Mouse (Mus musculus): ENCODE data around the gene Smoc1.

The Smoc1 gene

DNA sequence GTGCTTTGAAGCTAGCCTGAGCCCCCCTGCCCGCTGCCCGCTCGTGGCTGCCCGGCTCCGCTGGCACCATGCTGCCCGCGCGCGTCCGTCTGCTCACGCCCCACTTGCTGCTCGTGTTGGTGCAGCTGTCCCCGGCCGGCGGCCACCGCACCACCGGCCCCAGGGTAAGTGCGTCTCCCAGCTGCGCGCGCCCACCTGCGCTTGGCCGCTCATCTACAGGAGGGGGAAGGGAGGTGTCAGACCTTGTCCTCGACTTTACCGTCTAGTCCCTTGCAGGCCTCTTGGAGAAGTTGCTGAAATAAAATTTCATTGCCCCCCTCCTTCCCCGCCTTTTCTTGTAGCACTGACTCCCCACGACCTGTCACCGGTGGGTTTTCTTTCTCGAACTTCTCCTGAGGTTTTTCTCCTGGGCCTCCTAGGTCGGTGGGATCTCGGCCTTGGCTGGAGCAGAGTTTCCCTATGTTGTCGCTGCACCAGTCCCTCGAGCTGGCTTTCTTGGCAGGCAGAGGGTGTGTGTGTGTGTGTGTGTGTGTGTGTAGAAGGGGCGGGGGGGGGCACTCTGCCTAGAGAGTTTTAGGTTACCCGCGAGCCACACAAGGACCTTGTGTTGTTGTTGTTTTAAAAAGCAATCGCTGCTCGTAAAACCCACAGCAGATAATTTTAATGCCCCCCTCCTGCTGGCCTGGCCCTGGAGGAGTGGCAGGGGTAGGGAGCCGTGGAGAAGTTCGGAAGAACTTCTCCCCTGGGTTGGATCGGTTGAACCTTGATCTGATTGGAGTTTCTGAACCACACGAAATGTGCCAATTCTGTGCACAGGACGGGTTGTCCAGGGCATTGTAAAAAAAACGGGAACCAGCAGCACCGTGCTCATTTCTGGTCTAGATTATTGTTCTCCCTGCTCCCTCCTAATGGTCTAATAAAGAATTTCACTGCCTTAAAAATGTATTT lies 661 bp downstream of the Smoc1 start:
- peak; percentile 55 for DNase-seq

DNA sequence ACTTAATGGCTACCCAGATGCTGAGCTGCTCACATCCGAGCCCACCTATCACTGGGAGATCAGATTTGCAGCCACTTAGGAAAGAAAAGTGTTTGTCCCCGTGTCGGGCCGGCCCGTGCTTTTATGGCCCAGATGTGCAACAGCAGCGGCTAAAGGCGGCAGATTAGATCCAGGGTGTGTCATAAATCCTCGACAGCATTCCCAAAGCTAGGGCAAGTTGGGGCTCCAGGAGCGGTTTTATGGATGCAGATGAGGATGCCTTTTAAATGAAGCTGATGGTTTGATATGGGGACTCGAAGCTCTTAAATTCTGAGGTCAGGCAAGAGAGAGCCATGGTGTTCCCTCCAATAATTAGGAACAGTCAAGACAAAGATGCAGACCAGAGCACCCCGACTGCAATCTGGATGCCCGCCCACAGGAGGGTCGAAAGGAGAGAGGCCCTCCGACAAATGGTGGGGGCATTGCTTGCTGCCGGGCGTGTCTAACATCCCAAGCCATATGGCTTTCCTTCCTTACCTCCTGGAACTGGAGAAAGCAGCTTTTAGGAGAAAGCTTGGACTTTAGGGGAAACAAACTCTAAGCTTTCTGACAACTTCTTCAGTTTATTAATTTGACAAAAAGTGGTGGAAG lies 1.8 kb downstream of the Smoc1 start:
- DNase-seq = no peak

DNA sequence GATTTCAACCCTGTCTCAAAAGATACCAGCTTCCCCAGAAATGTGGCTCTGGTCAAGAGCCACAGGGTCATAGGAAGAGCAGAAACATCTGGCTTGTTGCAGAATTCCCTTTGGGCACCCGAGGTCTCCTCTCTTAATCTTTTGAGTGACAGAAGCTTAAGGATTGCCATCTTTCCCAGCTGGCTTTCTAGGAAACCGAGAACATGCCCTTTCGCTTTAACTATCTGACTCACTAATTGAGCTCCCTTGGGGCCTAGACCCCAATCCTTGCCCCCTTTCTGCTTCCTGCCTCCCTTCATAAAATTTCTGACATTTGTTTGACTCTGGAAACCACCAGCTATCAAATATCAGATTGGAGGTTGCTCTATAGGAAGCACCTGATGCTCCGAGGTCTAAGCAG lies 3.1 kb downstream of the Smoc1 start:
- no peak for DNase-seq

DNA sequence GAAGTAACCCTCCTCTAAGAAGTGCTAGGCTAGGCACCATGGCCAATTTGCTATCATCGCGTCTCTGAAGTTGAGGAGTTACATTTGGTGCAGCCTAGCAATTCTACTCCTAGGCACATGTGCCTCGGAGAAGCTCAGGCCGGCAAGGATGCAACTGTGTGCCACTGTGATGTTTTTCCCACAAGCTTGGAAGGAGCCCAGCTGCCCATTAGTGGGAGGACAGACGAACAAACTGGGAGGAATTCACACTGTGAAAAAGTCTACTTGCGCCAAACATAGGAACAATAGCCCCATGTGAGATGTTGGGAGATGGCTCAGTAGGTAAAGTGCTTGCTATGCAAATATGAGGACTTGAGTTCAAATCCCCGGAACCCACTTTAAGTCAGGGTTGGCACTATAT lies 5.0 kb downstream of the Smoc1 start:
- DNase-seq = no peak

DNA sequence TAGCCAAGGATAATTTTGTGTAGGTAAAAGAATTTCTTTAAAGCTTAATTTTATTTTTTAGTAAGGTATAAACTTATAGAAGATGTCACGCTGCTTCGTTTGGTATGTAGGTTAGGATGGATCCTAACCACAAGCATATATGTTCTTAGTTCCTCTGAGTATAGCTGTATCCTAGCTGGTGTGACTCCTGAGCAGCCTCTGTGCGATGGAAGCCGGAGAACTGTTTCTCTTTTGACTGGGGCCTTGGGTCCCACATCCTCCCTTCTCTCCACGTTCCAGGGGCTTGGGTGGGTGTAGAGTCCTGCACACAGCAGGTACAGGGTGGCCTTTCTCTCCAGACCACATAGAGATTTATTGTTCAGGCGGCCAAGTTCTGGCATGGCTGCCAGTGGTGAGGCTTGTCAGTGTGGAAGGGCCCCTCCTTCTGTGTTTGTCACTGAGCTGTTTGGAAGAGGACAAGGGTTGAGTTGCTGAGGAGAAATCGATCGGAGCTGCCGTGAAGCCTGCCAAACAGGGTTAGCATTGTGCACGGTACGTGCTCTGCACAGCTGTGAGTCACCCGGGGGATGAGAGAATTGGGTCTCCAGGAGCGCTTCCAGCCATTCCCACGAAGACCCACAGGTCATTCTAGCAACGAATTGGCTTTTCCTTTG lies 6.9 kb downstream of the Smoc1 start:
- DNase-seq = no peak

DNA sequence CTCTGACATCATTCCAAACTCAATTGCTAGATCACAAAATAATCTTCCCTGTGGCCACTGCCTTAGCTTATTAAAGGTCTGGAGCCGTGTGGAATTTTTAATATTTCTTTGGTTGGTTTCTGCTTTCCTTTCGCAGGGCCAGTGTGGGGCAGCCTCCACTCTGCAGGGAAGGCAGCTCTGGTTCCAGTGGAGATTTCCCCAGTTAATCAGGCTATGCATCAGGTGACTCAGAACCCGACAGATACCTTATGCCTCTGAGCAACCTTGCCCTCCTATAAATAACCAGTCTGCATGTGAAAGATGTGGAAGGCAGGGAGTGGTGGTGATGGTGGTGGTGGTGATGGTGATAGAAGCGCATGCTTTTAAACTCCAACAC lies 7.4 kb downstream of the Smoc1 start:
- no peak for DNase-seq

DNA sequence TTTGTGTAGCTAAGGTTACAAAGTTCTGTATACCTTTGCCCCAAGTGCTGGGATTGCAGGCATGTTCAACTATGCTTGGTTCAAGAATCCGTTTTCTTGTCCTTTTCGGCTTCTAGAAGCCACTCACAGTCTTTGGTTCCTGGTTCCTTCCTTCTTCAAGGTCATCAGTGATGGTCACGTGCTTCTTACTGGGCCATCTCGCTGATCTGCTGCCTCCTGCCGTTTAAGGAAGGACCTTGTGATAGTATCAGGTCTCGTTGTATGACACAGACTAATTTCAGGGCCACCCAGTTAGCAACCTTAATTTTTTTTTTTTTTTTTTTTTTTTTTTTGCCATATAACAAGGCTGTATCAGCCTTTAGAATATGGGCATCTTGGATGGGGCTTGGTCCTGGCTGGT lies 9.2 kb downstream of the Smoc1 start:
- DNase-seq = no peak

DNA sequence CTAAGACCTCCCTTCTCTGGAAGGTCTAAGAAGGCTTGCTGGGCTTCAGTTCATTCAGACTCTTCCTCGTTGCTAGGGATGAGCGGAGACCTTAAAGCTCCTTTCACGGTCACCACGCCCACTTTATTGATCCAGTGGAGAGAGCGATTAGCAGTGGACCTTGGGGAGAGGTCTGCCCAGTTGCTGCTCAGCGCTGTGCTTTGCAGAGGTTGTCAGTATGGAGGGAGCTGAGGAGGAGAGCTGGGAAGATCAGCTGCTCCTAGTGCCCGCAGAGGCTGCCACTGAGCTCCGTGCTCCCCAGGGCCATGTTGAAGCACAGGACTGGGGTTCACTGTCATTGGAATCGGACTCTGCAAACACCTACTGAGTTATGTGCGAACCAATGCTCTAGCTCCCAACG lies 17.0 kb downstream of the Smoc1 start:
- DNase-seq = no peak

DNA sequence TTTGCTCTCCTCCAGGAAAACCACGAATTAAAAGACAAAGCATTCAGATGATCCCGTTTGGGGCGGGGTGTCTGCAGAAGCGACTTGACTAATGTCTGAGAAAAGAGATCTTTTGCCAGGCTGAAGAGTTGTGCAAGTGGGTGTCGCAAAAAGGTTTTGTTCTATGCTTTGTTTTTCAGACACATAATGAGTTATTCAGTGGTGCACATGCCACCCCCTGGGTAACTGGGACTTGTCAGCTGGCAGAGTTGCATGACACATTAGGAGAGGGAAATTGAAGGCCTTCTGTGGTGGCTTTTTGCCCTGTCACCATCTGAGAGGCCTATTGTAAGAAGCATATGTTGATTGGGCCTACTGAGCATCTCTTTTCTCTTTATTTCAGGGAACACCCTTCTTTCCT lies 20.3 kb downstream of the Smoc1 start:
- DNase-seq = no peak

DNA sequence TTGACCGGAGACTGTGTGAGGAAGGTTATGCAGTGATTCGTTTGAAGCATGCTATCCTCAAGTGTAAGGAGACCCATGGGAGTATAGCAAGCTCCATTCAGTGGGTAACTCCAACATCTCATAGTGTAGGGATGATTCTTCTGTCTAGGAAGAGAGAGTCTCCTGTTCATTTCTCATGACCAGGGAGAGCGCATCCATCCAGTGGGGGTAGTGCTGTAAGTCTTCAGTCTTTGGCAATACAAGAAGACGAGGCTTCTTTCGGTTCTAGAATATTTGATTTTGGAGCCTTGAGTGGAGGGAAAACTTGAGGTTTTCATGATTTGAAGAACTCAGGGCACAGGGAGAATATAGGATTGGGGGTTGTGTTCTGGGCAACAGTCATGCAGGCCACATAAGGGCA lies 23.1 kb downstream of the Smoc1 start:
- no peak for DNase-seq

DNA sequence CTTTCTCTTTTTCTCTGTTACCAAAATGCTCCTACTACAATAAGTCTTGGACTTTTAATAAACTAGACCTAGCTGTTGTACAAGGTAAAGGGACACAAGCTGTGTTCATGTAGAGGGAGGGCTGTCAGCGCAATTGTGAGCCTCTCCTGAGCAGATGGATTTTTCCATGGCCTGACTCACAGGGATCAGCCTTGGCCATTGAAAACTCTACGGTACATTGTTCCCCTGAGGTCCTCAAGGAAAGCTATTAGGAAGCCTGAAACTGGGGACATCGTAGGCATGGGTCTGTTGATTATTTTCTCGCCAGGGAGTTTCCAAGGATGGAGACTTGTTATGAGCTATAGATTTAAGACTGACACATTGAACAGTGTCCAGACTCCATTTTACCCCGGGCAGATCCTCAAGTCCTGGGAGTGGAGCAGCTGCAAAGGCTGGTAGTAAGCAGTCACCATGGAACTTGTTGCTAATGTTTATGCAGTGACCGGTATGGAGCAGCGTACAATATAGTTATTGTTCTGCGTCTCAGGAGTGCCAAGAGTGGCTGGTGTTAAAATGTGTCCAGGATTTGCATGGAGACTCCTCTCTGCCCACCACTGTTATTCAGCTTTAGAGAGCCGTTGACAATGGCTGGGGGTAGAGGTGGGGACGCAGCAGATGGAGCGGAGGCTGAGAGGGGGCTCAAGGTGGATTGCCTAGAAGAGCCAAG lies 28.5 kb downstream of the Smoc1 start:
- DNase-seq = no peak

DNA sequence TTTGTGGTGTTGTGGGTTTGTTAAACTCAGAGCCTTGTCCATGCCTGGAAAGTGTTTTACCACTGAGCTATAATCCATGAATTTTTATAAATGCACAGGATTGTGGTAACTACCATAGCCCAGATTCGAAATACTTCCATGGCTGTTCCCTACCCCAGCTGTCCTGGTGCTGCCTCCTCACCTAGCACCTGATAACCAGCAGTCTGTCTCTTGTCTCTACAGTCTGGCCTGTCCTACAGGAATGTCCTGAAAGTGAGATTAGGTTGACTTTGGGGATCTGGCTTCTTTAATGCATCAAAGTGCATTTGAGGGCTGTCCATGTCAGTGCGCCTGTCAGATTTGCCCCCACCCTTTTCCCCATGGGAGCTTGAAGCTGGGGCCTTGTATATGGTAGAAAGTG lies 29.2 kb downstream of the Smoc1 start:
- no peak for DNase-seq

DNA sequence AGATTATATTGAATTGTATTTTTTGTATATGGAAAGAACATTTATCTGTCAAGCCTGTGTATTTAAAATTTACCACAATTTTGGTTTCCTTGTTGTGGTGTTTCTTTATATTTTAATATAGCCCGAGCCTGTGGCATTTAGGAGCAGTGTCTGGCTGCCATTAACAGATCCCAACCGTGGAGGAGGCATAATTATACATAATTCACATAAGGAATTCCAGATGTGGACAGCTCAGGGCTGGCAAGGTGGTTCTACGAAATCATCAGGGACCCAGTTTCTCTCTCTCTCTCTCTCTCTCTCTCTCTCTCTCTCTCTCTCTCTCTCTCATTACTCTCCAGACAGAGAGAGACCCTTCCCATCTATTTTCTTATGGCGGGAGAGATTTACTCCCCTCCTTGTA lies 31.0 kb downstream of the Smoc1 start:
- no peak for DNase-seq

DNA sequence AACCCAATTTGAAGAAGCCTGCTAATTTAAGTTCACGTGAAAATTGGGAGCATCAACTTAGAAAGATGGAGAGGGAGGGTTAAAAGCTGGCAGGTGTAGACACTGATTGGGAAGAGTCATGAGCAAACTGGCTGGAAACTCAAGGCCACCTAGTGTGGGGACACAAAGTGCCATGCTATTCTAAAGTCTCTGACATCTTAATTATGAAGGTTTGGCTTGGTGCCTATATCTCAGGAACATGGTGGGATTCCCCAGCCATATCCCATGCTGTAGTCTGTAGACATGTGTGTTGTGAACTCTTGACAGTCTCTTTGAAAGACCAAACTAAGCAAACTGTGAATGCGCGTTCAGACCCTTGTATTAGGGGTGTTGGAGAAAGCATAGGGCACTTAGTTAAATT lies 32.0 kb downstream of the Smoc1 start:
- DNase-seq = no peak

DNA sequence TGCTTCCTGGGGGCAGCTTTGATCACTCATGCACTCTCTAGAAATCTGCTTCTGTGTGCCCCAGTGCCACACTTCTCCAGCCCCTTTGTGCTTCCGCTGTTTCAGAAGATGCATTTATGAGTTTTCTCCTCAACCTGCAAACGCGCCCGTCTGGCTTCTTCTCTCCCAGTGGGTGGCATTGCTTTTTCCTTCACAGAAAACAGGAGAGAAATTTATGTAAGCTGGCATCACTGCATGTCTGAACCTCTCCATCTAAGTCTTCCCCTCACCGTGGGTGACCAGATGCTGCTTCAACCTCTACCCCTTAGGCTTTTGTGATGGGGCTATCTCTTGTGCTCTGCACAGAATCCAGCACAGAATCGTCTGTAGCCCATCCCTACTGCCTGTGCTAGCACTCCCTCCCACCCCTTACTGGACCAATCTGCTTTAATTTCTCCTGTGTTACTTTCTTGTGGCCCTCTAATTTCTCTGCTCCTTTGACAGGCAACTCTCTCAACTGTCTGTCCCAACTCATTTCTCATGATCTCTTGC lies 35.3 kb downstream of the Smoc1 start:
- peak; percentile 32 for DNase-seq

DNA sequence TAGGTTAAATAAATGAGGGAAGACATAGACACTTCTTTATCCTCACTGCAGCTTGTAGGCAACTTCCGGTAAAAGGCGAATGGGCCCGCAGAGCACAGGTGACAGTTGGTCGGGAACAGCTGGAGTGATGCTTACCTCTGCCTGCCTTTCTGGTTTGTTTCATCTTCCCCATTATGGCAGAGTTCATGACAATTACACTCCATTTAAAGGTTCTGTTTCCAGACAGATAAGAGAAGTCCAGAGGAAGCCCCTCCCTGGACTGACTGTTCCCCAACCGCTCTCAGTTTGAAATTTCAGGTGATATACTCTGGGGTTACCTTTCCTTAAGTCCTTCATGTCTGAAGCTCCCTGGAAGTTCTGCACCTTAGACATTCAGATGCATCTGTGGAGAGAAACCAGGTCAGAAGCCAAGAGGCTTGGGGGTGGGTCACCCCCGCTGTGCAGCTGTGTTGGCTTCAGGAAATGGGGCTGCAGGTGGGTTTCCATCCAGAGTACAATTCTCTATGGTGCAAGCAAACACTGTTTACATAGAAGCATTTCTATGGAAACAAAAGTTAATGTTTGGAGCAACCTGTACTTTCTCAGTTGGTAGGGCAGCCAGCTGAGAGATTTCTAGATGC lies 36.8 kb downstream of the Smoc1 start:
- peak; percentile 77 for DNase-seq

DNA sequence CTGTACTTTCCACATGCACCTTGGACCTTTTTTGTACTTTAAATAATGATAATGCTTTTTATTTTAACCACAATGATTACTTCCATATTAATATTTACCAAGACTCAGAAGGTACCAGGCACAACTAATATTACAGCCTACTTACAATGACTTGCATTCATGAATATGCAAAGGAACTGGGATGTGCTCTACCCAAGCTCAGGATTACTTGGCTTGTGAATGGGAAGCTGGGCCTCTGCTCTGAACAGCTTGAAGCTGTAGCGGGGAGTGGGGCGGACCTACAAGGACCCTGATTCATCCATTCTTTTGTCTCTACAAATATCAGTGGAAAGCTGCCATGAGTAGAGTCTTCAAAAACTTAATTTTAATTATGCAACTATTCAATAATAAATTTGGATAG lies 47.5 kb downstream of the Smoc1 start:
- no peak for DNase-seq

DNA sequence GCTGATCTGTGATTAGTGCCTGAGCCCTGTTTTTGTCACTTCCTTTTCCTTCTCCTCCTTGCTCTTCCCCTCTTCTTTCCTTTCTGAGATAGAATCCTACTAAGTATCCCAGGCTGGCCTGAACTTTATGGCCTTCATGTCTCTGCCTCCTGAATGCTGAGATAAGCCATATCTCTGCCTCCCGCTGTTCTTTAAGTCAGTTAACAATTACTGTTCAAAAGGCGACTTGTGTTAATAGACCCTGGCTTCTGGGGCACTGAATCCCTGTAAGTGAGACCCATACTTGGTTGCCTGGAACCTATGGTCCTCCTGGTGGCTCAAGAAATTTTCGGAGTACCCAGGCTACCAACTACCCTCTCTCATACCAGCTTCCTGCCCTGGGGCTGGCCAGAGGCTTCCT lies 48.3 kb downstream of the Smoc1 start:
- DNase-seq = no peak

DNA sequence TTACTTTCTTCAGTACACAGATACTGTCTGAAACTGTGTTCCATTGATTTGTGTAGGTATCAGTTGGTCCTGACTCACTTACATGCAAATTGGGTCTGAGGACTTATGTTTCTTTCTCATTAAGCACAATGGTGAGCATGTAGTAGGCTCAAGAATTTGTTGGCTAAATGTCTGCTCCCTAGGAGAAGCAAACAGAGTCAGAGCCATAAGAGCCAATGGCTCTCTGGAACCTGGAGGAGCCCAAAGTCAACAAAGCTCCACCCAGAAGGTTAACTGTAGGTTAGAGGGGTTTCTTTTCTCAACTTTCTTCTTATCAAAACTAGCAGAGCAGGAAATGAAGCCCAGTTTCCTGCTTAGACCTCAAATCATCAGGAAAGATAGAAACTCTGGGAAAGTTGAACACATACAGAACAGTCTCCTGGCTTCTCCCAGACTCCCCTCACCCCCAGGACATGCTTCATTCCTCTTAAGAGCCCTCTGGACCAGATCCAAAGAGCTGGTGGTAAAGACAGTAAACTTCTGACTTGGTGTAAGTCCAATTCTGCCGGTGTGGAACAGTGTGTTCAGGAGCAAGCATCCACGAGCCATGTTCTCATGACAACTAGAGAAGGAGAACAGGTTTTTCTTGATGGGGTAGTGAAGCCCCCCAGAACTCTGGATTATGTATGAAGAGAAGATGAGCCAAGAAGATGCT lies 51.5 kb downstream of the Smoc1 start:
- no peak for DNase-seq

DNA sequence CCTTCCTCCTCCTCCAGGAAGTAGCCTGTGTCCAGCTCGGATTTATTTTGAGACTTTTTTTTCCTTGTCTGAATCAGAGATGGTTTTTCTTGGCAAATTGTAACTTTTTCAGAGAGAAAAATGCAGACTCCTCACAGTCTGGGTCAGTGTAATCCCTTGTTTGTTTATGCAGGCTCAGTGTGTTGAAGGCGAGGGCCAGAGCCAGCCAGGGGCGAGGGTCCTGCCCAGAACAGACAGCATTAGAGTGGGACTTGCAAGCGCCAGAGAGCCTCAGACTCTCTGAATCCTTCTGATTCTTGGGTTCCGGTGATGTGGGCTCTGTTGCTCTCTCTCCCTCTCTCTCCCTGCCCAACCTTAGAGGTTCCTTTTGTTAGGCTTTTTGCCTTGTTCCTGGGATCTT lies 53.7 kb downstream of the Smoc1 start:
- DNase-seq = no peak

DNA sequence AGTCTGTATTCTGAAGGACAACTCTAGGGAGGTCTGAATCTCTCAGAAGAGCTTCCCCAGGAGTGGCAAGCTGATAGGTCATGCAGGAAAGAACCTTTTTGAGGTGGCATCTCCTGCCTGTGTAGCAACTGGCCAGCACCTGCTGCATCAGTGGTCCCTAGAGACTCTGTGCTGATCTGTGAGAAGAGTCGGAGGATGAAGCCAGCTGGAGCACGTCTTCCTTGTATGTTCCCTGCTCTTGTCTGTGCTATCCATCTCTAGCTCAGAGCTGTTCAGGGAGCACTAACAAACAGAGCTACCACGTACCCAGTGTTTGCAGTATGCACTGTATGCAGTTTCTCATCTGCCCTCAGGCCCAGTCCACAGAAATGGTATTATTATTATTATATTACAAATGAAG lies 54.4 kb downstream of the Smoc1 start:
- no peak for DNase-seq

DNA sequence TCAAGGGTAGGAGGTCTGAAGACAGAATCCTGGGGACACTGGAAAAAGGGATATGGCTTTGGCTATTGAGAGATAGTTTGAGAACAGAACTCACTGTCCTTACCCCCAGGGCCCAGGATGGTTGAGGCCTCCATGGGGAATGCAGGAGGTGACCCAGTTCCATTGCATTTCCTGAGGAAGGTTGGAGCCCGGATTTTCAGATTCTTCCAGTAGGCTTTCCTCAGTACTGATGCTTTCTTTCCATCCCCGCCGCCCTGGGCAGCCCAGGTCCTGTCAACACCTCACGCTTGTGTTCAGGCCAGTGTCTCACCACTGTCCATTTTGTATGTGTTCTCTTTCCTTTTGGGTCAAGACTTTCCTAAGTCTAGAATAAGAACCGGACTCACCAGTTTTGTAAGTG lies 56.5 kb downstream of the Smoc1 start:
- no peak for DNase-seq
